Mouse (Mus musculus) stomach, embryonic 14.5 days (tissue): ENCODE results near the gene Pon2. TPM values are rescaled to one million over a fixed set of nuclear protein-coding genes. Genes with fewer than 3 reads are reported as not detected.
A peak's percentile ranks its signal among the peaks of the same experiment; 100 is the strongest.

Experiments used
- ATAC-seq: fragments of 200-750 bp; cut with Nextera tagmentation; 2 replicates; pipeline ENCODE4 v1.8.0; 2017; ENCODE audit warnings: low read depth, moderate TSS enrichment; ENCODE audit not compliant: insufficient number of reproducible peaks, insufficient read depth, low FRiP score
- H3K27ac ChIP-seq: fragments of 300-500 bp; sonication (generic); 2 replicates; pipeline ENCODE4 v1.5.1; 2014; ENCODE audit warnings: mild to moderate bottlenecking, low read length, moderate library complexity, mixed read lengths
- H3K27me3 ChIP-seq: fragments of 300-500 bp; sonication (generic); 2 replicates; pipeline ENCODE4 v1.6.1; 2014; ENCODE audit warnings: low read length, control low read depth, mixed read lengths; ENCODE audit not compliant: control insufficient read depth, insufficient read depth
- H3K36me3 ChIP-seq: fragments of 300-500 bp; sonication (generic); 2 replicates; pipeline ENCODE4 v1.6.1; 2014; ENCODE audit warnings: mild to moderate bottlenecking, control low read depth, low read length, moderate library complexity, mixed read lengths; ENCODE audit not compliant: control insufficient read depth, insufficient read depth
- H3K4me1 ChIP-seq: fragments of 300-500 bp; sonication (generic); 2 replicates; pipeline ENCODE4 v1.6.1; 2014; ENCODE audit warnings: low read length, control low read depth, mixed read lengths; ENCODE audit not compliant: control insufficient read depth, insufficient read depth
- H3K4me2 ChIP-seq: fragments of 300-500 bp; sonication (generic); replicated peaks from 2 replicates; pipeline ENCODE4 v1.6.1; 2014; ENCODE audit warnings: low read depth, low read length, control low read depth
- H3K4me3 ChIP-seq: fragments of 300-500 bp; sonication (generic); 2 replicates; pipeline ENCODE4 v1.5.1; 2014; ENCODE audit warnings: low read depth, low read length, control low read depth
- H3K9ac ChIP-seq: fragments of 300-500 bp; sonication (generic); replicated peaks from 2 replicates; pipeline ENCODE4 v1.6.1; 2014; ENCODE audit warnings: low read depth, mild to moderate bottlenecking, control low read depth, low read length, moderate library complexity, mixed read lengths
- H3K9me3 ChIP-seq: fragments of 300-500 bp; sonication (generic); 2 replicates; pipeline ENCODE4 v1.6.1; 2016; ENCODE audit warnings: low read depth, low read length, control low read depth; ENCODE audit not compliant: control insufficient read depth
- WGBS: fragments of 180-500 bp; shearing (Covaris S2); extraction: QIAGEN DNeasy Blood & Tissue Kit; methylation state at CpG from one replicate; pipeline ENCODE4 v1.1.7; 2014; 5-methylcytosine and 5-hydroxymethylcytosine counted together
- polyA plus RNA-seq: library from polyadenylated mRNA; unstranded; fragments of >200 nt; fragmentation: Nextera tagmentation; extraction: Ambion mirVana; gene quantifications from 2 replicates; pipeline ENCODE4 v1.2.1, GENCODE M21; 2014

Gene Pon2
- polyA plus RNA-seq, 1 experiment from 2014 or later: 56.5 TPM

DNA sequence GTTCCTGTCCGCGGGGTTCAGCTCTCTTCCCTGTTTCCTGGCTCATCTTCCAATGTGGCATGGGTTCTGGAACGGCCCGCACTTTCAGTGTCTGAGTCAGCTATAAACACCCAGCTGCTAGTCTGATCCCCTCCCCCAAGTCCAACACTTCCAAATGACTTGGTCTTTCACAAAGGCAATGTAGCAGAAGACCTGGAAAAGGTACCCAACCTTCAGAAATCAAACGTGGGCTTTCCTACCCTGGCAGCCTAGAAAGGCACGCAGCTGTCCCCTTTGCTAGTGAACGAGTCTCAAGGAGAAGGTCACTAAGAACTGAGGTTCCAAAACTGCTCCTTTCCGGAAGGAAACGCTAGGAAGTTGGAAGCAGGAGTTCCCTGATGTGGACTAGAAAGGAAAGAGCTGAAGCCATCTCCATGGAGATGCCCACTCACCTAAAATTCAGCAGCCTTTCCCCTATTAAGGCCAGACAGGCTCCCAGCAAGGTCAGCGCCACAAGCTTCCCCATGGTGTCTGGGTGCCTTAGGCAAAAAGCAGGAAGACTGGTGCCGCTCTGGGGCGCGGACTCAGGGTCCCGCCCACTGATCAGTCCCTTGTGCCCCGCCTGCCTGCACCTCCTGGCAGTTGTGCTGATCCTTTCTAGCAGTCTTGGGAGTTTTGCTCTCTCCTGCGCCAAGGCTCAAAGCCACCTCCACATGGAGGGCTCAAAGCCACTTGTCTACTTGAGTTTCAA is 42.4 kb downstream of the Pon2 start, which contains the start of gene Pon3:
Gene Pon3 (minus strand): TSS at position 565 of the 730 bp plus-strand sequence.
- Histone ChIP-seq H3K36me3 (no peaks in the 10 kb centered on the region), H3K27ac (no peak within 1 kb of the TSS), H3K9me3 (no peaks in the 10 kb centered on the region), H3K9ac (0 out of 2 replicates have a peak within 1 kb of the TSS, but pooled peaks have one; percentile 3), H3K4me2 (peak within 1 kb of the TSS; percentile 51), H3K27me3 (no peaks in the 10 kb centered on the region), H3K4me1 (no peaks in the 10 kb centered on the region), H3K4me3 (peak within 1 kb of the TSS; percentile 34)
- 6% methylated on average over 16 of the region's 16 CpGs for WGBS
- peak; percentile 86 for ATAC-seq

DNA sequence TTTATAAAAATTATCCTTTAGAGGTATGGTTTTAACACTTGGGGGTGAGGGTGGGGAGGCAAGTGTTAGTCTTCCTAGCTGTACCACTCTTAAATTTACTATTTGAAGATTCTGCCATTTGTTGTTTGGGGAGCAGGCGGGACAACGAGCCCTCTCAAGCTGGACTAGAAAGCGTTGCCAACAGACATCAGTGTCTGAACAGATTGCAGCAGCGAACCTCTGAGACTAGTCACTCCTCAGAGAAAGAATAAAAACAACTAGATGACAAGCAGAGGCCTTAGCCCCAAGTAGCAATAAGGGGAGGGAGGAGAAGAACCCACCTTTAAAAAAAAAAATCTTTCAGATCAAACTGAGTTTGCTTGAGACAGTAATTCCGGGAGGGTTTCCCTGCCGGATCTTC is 43.0 kb downstream of the Pon2 start:
- Histone ChIP-seq H3K9ac (no peak overlapping the region), H3K27me3 (no peaks in the 10 kb centered on the region), H3K36me3 (no peaks in the 10 kb centered on the region), H3K27ac (no peak overlapping the region), H3K4me3 (peak overlapping the region; percentile 34), H3K4me1 (no peaks in the 10 kb centered on the region), H3K4me2 (peak overlapping the region; percentile 51), H3K9me3 (no peaks in the 10 kb centered on the region)
- no peak for ATAC-seq
- 45% methylated on average over 6 of the region's 6 CpGs for WGBS

DNA sequence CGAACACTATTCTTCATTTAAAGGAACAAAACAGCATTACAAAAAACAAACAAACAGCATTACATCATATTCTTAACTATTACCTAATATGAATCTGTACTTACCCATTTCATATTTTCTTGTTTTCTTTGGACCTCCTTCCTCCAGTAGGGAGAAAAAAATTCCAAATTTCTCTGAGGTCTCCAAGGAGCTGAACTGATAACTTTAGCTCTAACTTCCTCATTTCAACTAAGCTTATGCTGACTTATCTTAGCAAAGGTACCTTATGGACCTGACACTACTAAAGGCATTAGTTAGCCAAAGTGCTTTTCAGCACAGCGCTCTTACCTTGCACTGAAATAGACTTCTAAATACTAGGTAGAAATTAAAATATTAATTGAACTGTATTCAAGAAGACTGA is 43.4 kb downstream of the Pon2 start:
- Histone ChIP-seq H3K27me3 (no peaks in the 10 kb centered on the region), H3K4me2 (0 out of 2 replicates have a peak overlapping the region, but pooled peaks have one; percentile 51), H3K4me3 (no peak overlapping the region), H3K4me1 (no peaks in the 10 kb centered on the region), H3K36me3 (no peaks in the 10 kb centered on the region), H3K9ac (no peak overlapping the region), H3K9me3 (no peaks in the 10 kb centered on the region), H3K27ac (no peak overlapping the region)
- 93% methylated on average over 2 of the region's 2 CpGs for WGBS
- ATAC-seq: no peak

DNA sequence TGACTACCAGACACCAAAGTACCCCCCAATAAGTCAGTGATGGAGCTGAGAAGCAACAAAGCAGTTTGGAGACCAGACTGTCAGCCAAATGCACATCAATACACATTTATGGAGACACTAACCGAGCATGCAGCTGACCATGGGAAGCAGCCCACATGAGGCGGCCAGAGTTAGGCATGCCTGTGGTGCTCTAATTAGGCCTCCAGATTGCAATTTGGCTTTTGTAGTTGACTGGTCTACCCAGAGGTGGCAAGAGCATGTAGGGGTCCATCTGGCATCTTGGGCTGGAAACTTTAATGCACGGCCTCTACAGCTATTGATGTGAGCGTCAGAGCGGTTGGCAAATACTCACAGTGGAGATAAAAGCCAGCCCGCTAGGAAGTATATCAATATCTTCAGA is 52.3 kb downstream of the Pon2 start:
- H3K36me3 ChIP-seq: no peaks in the 10 kb centered on the region
- no peaks in the 10 kb centered on the region for H3K27me3 ChIP-seq
- H3K4me1 ChIP-seq: no peaks in the 10 kb centered on the region
- H3K9ac ChIP-seq: no peak overlapping the region
- H3K4me2 ChIP-seq: no peak overlapping the region
- 90% methylated on average over 6 of the region's 6 CpGs for WGBS
- no peak overlapping the region for H3K27ac ChIP-seq
- no peak for ATAC-seq
- H3K4me3 ChIP-seq: no peak overlapping the region
- no peaks in the 10 kb centered on the region for H3K9me3 ChIP-seq

DNA sequence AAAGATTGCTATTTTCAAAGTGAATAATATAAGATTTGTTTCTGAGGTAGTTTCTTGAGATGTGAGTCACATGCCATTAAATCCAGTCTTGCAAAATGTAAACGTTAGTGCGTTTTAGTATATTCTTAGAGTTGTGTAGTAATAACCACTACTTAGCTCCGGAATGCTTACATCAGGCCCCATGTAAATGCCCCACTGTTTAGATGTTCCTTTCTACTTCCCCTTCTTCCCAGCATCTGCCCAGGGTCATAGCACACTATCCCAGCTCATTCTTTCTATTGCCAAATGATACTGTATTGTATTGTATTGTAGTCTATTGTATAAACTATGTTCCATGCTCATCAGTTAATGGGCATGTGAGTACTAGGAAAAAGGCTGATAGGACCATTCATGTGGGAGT is 59.5 kb downstream of the Pon2 start:
- no peaks in the 10 kb centered on the region for H3K27me3 ChIP-seq
- H3K4me2 ChIP-seq: no peak overlapping the region
- H3K9ac ChIP-seq: no peak overlapping the region
- no peaks in the 10 kb centered on the region for H3K36me3 ChIP-seq
- ATAC-seq: no peak
- no peaks in the 10 kb centered on the region for H3K4me1 ChIP-seq
- H3K9me3 ChIP-seq: no peaks in the 10 kb centered on the region
- H3K27ac ChIP-seq: no peak overlapping the region
- 69% methylated on average over 3 of the region's 3 CpGs for WGBS
- no peak overlapping the region for H3K4me3 ChIP-seq

DNA sequence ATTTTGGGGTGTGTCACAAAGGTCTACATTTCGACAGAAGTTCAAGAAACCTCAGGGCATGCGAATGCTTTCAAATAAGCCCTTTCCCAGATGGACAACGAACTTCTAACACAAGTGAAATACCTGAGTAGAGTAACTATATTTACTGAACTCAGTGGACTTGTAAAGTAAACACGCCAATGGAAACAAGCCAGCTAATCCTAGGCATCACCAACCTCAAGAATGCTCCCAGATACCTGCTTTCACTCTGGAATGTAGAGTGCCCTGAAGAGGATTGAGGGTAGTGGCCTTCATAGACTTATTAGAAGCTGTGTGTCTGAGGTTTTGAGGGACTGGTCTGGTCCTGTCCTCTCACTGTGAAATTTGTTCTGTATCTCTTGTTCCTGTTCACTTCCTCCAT is 60.7 kb downstream of the Pon2 start:
- Histone ChIP-seq H3K4me3 (no peak overlapping the region), H3K36me3 (no peaks in the 10 kb centered on the region), H3K27ac (no peak overlapping the region), H3K27me3 (no peaks in the 10 kb centered on the region), H3K4me2 (no peak overlapping the region), H3K9me3 (no peaks in the 10 kb centered on the region), H3K9ac (no peak overlapping the region), H3K4me1 (no peaks in the 10 kb centered on the region)
- WGBS: 69% methylated on average over 4 of the region's 4 CpGs
- no peak for ATAC-seq

DNA sequence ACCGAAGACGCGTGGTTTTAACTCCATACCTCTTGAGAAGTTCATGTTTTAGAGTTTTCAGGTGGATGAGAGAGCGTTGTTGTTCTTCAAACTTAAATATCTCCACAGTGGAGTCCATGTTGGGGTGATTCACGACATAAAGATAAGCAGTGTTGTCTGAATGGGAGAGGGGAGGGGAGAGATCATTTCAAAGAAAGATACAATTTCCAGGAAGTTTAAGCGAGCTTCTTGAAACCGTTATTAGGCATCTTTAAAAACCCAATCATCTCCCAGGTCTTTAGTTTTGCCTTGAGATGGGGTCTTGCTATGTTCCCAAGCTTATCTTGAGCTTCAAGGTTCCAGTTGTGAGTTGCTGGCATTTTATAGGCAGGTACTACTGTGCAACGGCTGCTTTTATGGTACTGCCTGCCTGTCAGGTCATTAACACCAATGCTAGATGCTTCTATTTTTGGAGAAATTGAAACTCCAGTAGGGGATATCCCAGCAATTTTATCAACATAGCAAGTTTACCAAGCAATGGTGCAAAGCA is 61.3 kb downstream of the Pon2 start:
- no peak overlapping the region for H3K4me2 ChIP-seq
- H3K4me3 ChIP-seq: no peak overlapping the region
- H3K27ac ChIP-seq: no peak overlapping the region
- H3K9me3 ChIP-seq: no peaks in the 10 kb centered on the region
- no peaks in the 10 kb centered on the region for H3K4me1 ChIP-seq
- no peaks in the 10 kb centered on the region for H3K27me3 ChIP-seq
- H3K36me3 ChIP-seq: no peaks in the 10 kb centered on the region
- no peak for ATAC-seq
- 91% methylated on average over 8 of the region's 8 CpGs for WGBS
- H3K9ac ChIP-seq: no peak overlapping the region

DNA sequence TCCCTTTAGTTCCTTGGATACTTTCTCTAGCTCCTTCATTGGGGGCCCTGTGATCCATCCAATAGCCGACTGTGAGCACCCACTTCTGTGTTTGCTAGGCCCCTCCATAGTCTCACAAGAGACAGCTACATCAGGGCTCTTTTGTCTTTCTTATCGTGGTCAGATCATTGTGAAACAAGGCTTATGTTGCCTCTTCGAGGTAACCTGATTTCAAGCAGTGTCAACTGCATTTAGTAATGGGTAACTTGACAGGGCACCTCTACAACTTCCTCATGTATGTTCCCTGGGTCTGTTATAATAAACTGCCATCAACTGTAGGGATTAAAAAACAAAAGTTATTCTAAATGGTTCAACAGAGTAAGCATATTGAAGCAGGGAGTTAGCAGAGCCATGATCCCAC is 63.7 kb downstream of the Pon2 start:
- Histone ChIP-seq H3K4me3 (no peak overlapping the region), H3K36me3 (no peaks in the 10 kb centered on the region), H3K9me3 (no peaks in the 10 kb centered on the region), H3K27me3 (no peaks in the 10 kb centered on the region), H3K9ac (no peak overlapping the region), H3K4me1 (no peaks in the 10 kb centered on the region), H3K4me2 (no peak overlapping the region), H3K27ac (no peak overlapping the region)
- no peak for ATAC-seq
- WGBS: 55% methylated on average over 3 of the region's 3 CpGs

DNA sequence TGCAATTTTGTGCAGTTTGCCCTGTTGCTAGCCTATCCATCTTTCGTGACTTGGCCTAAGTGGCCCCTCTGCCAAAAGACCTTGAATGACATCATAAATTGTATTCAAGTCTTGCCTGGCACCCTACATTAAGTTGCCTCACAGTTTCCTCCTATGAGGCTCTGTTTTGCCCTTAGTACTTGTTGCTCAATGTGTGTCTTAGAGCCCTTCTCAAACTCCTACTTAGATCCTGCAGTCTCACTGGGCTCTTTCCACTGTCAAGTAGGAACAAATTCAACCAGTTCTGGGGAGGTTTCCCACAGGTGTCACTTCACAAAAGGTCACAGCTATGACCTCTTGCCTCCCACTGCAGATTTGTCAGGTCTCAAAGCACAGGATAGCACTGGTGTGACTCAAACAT is 64.4 kb downstream of the Pon2 start:
- Histone ChIP-seq H3K4me3 (no peak overlapping the region), H3K9ac (no peak overlapping the region), H3K9me3 (no peaks in the 10 kb centered on the region), H3K4me2 (no peak overlapping the region), H3K27ac (no peak overlapping the region), H3K4me1 (no peaks in the 10 kb centered on the region), H3K27me3 (no peaks in the 10 kb centered on the region), H3K36me3 (no peaks in the 10 kb centered on the region)
- WGBS: 100% methylated on average over 1 of the region's 1 CpGs
- no peak for ATAC-seq
